Mouse (Mus musculus) mesoderm, embryonic 11.5 days (tissue): ENCODE measurements around the gene Tmem177.

Experiments
- DNase-seq: peaks from one replicate; pipeline ENCODE4 v3.0.0-alpha.2; 2012; ENCODE audit warnings: low read depth, low spot score

Tmem177 gene

DNA sequence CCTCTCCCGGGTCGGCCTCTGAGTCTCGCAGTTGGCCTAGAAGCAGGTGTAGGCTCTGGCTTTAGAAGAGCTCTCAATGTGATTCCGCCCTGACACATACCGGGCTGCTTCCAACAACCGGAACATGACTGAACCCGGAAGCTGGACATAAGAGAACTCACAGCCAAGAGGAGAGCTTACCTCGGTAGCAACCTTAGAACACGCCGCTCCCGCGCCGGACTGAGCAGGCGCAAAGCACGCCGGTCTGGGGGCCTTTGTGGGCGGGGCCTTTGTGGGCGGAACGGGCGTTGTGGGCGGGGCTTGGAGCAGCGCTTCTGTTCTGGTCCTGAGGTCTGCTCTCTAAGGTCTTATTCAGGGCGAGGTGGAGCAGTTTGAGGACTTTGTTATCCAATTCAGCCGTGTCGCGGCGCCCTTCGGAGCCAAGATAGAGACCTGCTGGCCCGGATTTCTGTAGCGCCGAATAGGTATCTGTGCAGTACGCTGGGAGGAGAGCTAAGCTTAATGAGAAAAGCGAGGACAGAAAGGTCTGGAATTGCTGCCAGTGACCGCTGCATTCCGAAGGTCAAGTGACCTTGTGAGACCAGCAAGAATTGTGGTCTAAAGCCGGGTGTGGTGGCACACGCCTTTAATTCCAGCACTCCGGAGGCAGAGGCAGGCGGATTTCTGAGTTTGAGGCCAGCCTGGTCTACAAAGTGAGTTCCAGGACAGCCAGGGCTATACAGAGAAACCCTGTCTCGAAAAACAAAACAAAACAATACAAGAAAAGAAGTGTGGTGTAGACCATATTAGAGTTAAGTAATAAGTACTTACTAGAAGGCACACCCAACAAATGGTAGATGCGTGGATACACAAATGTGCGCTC, at the start of gene Tmem177:
Gene Tmem177, minus strand, starts transcription at position 256 of the 862 bp plus-strand sequence.
- DNase-seq: peak; percentile 93

- DNase-seq: no peak
Measured at GRCm38 (mm10) chr1:119959920-119960319, 46.9 kb upstream of the Tmem177 start.

DNA sequence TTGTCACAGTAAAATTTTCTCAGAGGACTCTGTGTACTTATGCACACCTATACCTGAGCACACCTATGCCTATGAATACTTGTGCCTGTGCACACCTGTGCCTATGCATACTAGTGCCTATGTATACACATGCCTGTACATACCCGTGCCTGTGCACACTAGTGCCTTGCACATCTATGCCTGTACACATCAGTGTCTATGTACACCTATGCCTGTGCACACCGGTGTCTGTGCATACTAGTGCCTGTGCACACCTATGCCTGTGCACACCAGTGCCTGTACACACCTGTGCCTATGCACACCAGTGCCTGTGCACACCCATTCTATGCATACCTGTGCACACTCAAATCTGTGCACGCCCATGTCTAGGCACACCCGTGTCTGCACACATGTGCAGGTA, 46.5 kb upstream of the Tmem177 start:
- no peak for DNase-seq

DNA sequence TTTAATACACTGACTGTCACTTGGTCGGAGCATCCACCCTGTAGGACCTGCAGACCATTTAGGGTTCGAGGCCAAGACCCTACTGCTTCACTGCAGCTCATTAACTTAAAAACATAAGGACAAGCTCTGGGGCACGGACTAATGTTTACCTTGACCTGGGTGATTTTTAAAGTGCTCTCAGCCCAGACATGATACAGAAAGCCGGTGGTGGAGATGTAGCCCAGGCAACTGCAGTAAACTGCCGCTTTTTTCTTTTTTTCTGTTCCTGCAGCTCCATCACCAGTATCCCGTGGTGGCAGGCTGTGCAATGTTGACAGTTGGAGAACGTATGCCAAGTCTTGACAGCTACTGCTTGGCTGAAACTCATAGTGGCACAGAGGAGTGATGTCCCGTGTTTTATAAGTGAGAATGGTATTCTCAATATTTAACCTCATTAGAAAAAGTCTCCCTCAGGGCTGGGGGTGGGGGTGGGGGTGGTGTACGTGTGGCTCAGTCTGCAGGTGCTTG, 44.8 kb upstream of the Tmem177 start:
- DNase-seq: no peak

DNA sequence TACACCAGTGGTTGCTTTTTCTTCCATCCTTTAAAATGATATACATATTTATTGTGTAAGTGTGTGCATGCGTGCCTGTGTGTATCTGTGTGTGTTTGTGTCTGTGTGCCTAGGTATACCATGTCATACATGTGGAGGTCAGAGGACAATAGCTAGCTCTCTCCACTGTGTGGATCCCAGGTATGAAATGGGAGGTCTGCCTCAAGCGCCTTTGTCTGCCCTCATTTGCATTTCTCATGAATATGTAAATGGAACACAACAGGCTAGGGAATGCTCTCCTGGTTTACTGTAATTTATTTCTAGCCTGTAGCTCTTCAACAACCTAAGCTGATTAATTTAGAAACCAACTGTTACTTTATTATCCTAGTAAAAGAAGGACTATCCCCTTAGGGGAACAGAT, 41.7 kb upstream of the Tmem177 start:
- DNase-seq: no peak

- DNase-seq: no peak
Measured at GRCm38 (mm10) chr1:119953456-119953855, 40.4 kb upstream of the Tmem177 start.

GRCm38 (mm10) chr1:119950086-119950485, 37.1 kb upstream of the Tmem177 start:
- DNase-seq: no peak

DNA sequence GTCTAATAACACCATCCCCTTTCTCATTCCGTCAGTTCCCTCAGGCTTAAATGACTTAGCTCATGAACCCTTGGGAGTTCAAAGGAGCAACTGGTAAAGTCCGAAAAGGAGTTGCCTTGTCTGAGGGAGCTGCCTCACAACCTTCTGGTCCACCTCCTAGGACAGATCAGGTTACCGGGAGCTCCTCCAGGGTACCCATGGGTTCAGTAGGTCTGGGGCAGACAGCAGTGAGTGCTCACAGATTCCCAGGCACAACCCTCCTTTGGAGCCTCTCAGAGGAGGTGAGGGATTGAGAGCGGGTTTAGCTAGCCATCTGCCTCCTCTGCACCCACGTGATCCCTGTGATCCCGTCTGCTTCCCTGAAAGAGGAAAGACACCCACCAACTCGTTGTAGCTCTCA, 23.9 kb upstream of the Tmem177 start:
- DNase-seq: peak; percentile 8

GRCm38 (mm10) chr1:119931421-119932150, 18.6 kb upstream of the Tmem177 start:
- no peak for DNase-seq

DNA sequence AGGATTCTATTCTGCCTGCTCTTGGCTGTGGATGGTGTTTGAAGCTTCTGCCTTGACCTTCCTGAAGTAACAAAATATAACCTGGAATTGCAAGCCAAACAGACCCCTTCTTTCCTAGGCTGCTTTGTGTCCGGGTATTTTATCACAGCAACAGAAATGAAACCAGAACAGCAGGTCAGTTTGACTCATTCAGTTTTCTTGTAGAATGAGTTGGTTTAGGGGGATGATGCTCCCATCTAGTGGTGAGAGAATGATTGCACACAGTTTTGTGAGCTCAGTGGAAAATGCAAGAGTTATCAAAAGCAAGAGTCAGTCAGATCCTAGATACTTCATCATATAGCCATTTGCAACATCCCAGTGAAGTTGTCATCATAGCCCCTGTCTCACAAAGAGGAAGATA, 16.7 kb upstream of the Tmem177 start:
- peak; percentile 28 for DNase-seq

- peak; percentile 22 for DNase-seq
Measured at GRCm38 (mm10) chr1:119919299-119919698, 6.3 kb upstream of the Tmem177 start.

DNA sequence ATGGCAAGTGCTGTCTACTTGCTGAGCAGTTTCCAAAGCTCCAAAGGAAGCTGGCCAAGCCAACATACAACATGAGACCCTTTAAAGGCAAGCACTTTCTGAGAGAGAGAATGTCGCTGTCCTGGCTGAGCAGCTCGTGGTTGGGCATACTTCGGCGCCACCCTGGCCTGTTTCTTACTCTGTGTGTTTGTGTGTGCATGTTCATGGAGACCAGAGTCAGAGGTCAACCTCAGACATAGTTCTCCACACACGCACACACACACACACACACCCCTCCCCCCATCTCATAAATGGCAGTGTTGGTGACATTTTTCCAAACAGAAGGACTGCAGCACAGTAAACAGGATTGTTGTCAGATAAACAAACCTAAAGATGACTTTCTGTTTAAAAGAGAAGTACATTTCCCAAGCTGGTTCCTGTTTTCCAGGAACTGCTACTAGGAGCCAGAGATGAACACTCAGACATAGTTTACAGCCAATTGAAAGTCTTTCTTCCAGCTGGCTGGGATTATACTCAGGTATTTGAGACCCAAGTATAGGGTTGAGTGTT, 3.9 kb upstream of the Tmem177 start:
- no peak for DNase-seq

DNA sequence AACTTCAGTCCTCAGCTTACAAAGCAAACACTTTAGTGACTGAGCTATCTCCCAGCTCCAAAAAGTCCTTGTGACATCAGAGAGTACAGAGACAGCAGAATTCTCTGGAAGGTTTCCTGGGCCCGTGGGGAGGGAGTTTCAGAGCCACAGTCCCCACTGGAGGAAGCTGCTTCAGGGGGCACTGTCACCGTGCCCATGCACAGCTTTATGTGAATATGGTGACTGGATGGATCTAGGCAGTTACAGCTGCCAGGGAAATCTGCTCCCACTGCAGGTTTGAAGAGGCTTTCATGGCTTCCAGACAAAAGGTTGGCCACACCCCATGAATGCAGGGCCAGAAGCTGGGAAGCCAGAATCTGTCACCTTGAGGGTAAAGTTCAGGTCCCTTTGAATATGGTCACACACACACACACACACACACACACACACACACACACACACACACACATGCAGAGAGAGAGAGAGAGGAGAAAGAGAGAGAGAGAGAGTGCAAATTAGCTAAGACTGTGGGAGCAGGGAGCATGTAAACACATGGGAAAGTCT, 5.7 kb downstream of the Tmem177 start:
- no peak for DNase-seq

- DNase-seq: peak; percentile 19
Measured at GRCm38 (mm10) chr1:119903231-119903620, 9.8 kb downstream of the Tmem177 start.

DNA sequence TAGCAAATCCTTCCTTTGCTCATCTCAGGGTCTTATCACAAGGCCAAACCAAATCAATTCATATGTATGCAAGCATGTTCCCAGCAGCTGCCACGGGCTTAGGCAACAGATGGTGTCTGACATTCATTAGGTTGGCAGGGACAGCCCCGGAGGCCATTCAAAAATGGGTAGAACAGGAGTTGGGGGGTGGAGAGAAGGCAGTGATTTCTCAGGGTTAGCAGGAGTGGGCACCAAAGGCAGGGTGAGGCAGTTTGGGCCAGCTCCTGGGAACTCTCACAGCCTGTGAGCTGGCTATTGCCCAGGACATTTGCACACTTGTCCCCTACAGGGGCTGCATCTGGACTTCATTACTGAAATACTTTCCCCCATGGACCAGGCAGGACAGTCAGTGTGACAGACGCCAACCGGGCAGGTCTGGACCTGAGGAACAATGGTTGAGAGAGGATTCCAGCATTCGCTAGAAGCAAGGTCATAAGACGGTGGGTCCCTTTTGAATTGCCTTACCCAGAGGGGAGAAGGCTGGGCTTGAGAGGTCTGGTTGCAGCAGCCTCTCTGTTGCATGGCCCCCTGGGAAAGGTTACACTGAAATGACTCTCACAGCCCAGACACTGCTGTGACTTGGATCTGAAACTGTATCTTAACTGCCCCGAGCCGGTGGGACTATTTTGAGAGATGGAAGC, 10.3 kb downstream of the Tmem177 start:
- peak; percentile 34 for DNase-seq

DNA sequence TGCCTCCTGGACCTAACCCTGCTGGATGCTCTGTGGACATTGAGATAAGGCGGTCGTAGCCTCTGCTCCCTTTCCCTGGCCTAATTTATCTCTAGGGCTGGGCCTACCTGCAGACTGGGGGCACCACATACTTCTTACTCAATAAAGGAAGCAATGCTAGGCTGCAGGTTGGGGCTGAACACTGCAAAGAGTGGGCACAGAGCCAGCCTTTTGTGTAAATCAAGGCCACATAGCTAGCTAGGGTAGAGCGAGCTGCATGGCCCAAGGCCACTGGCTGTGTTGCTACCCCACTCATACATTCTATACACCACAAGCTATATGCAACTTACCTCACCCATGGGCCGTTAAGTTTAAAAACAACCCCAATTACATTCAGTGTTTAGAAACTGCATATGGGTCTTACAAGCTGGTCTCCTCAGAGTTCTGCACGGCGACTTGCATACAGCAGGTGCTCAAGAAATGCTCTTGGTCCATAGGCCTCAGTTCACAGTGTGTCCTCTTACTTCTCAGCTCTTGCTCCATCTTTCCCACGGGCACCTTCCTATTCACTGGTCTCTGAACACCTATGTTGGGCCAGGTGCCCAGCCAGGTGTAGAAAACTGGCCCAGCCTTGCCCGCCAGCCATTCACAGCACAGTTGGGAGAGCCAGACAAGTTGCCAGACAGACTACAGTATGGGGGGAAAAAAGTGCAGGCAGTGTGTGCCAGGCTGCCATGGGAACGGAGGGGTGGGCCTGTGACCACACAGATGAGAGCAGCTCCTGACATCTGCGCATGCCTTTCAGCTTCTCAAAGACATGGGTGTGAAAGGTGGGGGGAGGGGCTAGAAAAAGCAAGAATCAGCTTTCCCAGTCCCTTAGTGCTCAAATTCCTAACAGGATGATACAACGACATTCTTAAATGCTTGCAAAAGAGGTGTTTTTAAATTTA, 13.5 kb downstream of the Tmem177 start:
- DNase-seq: peak; percentile 38

DNA sequence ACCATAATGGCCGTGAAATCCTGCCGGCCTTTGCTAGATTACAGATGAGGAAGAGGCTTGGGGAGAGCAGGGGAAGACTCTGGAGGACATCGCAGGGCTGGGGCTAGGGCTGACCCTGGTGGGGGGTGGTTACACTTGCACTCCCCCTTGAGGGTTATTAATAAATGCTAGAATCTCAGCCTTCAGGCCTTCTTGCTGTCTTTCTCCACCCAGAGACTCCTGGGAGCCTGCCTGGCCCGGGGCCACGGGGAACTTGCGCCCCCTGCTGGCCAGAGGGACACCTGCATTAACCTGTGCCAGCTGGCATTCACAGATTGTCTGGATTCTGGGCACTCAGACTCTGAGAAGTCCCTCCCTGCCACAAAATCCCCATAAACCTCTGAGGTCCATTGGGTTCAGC, 18.1 kb downstream of the Tmem177 start:
- DNase-seq: peak; percentile 57

DNA sequence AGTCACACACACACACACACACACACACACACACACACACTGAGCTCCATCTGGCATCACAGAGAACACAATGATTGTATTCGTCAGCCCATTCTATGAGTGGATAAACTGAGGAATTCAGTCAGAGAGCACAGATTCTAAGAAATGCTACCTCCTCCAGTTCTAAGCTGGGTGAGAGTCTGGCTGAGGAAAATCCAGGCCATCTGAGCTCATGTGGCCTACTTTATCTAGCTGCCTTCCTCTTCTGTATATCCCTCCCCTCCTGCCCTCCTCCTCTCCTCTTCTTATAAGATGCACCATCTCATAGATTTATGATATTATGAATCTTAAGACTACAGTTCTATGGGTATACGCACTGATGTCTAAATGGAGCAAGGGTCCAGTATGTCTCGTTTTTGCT, 19.4 kb downstream of the Tmem177 start:
- no peak for DNase-seq

GRCm38 (mm10) chr1:119892933-119893332, 20.1 kb downstream of the Tmem177 start:
- DNase-seq: no peak

GRCm38 (mm10) chr1:119891865-119892264, 21.1 kb downstream of the Tmem177 start:
- DNase-seq: no peak
